Mouse (Mus musculus) heart, adult 2 months (tissue): Measurements from ENCODE around the gene Col15a1. TPM values are rescaled to one million over a fixed set of nuclear protein-coding genes. Genes with fewer than 3 reads are reported as not detected.

Source experiments
- DNase-seq, 2 experiments: peaks; one replicate each; pipeline ENCODE4 v3.0.0; 2021
- H3K27ac ChIP-seq: fragments of 200-600 bp; 2 replicates; pipeline ENCODE4 v1.8.1; 2022
- H3K27me3 ChIP-seq: fragments of 200-500 bp; 2 replicates; pipeline ENCODE4 v1.6.1; 2012; ENCODE audit warnings: mild to moderate bottlenecking, low read length, inconsistent platforms, mixed read lengths; ENCODE audit not compliant: control insufficient read depth, insufficient read depth
- H3K36me3 ChIP-seq: fragments of 200-500 bp; 2 replicates; pipeline ENCODE4 v1.6.1; 2012; ENCODE audit warnings: low read length, inconsistent platforms; ENCODE audit not compliant: control insufficient read depth, insufficient read depth
- H3K4me1 ChIP-seq: fragments of 200-500 bp; 2 replicates; pipeline ENCODE4 v1.6.1; 2011; ENCODE audit warnings: low read length; ENCODE audit not compliant: control insufficient read depth, insufficient read depth
- H3K4me3 ChIP-seq: fragments of 200-600 bp; 2 replicates; pipeline ENCODE4 v1.8.1; 2022
- H3K79me2 ChIP-seq: fragments of 200-500 bp; replicated peaks from 2 replicates; pipeline ENCODE4 v1.6.1; 2012; ENCODE audit warnings: mild to moderate bottlenecking, inconsistent platforms, low read length, moderate library complexity, mixed read lengths; ENCODE audit not compliant: control insufficient read depth, insufficient read depth
- H3K9ac ChIP-seq: fragments of 200-500 bp; 2 replicates; pipeline ENCODE4 v1.6.1; 2012; ENCODE audit warnings: low read depth, mild to moderate bottlenecking, control low read depth, inconsistent platforms, low read length, mixed read lengths
- CTCF ChIP-seq: fragments of 200-600 bp; IDR thresholded peaks from 2 replicates; pipeline ENCODE4 v1.8.1; 2022; ENCODE audit warnings: antibody characterized with exemption, mild to moderate bottlenecking, moderate library complexity
- EP300 ChIP-seq: fragments of 200-500 bp; IDR thresholded peaks from 2 replicates; pipeline ENCODE4 v1.6.1; 2011; ENCODE audit warnings: low read depth, low read length, control low read depth; ENCODE audit not compliant: insufficient read depth
- POLR2A ChIP-seq: fragments of 200-500 bp; IDR thresholded peaks from 2 replicates; pipeline ENCODE4 v1.6.1; 2011; ENCODE audit warnings: mild to moderate bottlenecking, low read depth, low read length, control low read depth; ENCODE audit not compliant: insufficient read depth
- WGBS: fragments of 180-500 bp; shearing (Covaris S2); methylation state at CpG from one replicate; pipeline ENCODE4 v1.1.7; 2018; 5-methylcytosine and 5-hydroxymethylcytosine counted together
- intact Hi-C: fragments of 180-260 bp; cut with DNase I; formaldehyde crosslinking; loops from one replicate; pipeline ENCODE4 v1.15.1; 2025
- polyA plus RNA-seq: library from polyadenylated mRNA; depleted of rRNA; stranded (reverse); fragments of >200 nt; gene quantifications from 2 replicates; pipeline ENCODE4 v1.2.3, GENCODE M21; 2012
- total RNA-seq, 2 experiments: library from RNA; stranded (reverse); gene quantifications; 2 replicates each; pipeline ENCODE4 v1.2.3; 2021

Gene Col15a1
- total and polyA plus RNA-seq, 3 experiments = 36.9 to 97.6 (median 86.4) TPM

- Histone ChIP-seq H3K79me2 (no peaks in the 10 kb centered on the region), H3K4me3 (no peak overlapping the region), H3K9ac (no peak overlapping the region), H3K4me1 (peaks cover 22% of the 10 kb centered on the region), H3K36me3 (peaks cover 2% of the 10 kb centered on the region; the same call in 1 of the 2 replicates), H3K27ac (no peak overlapping the region), H3K27me3 (no peaks in the 10 kb centered on the region)
- WGBS = 49% methylated on average over 6 of the region's 6 CpGs
- no peak for DNase-seq
- intact Hi-C loops = loop anchor here (5.0 kb wide), 1 partner anchor 62 kb away; no protein-coding TSS in a partner anchor
- no peak for TF ChIP-seq POLR2A
- no peak for TF ChIP-seq CTCF
- no peak for TF ChIP-seq EP300
Measured at GRCm38 (mm10) chr4:47239114-47239513, 31.2 kb downstream of the Col15a1 start.

DNA sequence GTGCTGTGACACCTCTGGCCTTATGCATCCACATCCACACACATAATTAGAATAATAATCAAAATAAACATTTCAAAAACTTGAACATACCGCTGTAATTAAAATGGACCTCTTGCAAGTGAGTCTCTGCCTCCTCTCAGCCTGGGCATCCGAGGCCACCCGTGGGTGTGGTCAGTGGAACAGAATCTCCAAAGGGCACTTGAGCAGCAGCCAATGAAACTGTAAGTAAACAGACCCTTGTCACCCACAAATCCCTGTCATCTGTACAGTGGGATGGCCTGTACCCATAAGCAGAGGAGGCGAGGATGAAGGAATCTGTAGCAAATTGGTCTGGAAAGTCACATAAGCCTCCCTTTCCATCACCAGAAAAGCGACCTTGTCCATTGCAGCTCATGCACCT, 32.9 kb downstream of the Col15a1 start:
- 72% methylated on average over 5 of the region's 5 CpGs for WGBS
- TF ChIP-seq EP300 (no peak), CTCF (no peak), POLR2A (no peak)
- intact Hi-C loops = no loop called here
- DNase-seq = no peak
- Histone ChIP-seq H3K4me1 (peaks cover 11% of the 10 kb centered on the region), H3K36me3 (no peaks in the 10 kb centered on the region), H3K4me3 (no peak overlapping the region), H3K9ac (no peak overlapping the region), H3K79me2 (no peaks in the 10 kb centered on the region), H3K27me3 (no peaks in the 10 kb centered on the region), H3K27ac (no peak overlapping the region)

- 55% methylated on average over 4 of the region's 4 CpGs for WGBS
- intact Hi-C loops = no loop called here
- H3K4me1 ChIP-seq = peaks cover 8% of the 10 kb centered on the region
Measured at GRCm38 (mm10) chr4:47242127-47242526, 34.2 kb downstream of the Col15a1 start.

GRCm38 (mm10) chr4:47244651-47245050, 36.7 kb downstream of the Col15a1 start:
- intact Hi-C loops = no loop called here
- TF ChIP-seq EP300 = no peak
- no peak for TF ChIP-seq POLR2A
- TF ChIP-seq CTCF = no peak
- H3K79me2 ChIP-seq = no peaks in the 10 kb centered on the region
- no peak for DNase-seq
- H3K4me3 ChIP-seq = no peak overlapping the region
- peaks cover 5% of the 10 kb centered on the region for H3K4me1 ChIP-seq
- no peak overlapping the region for H3K27ac ChIP-seq
- H3K36me3 ChIP-seq = no peaks in the 10 kb centered on the region
- no peak overlapping the region for H3K9ac ChIP-seq
- WGBS = 82% methylated on average over 6 of the region's 6 CpGs
- H3K27me3 ChIP-seq = no peaks in the 10 kb centered on the region

More at GRCm38 (mm10) chr4:47242127-47242526, 34.2 kb downstream of the Col15a1 start:
- Histone ChIP-seq H3K4me3 (no peak overlapping the region), H3K36me3 (no peaks in the 10 kb centered on the region), H3K27me3 (no peaks in the 10 kb centered on the region), H3K9ac (no peak overlapping the region), H3K79me2 (no peaks in the 10 kb centered on the region), H3K27ac (no peak overlapping the region)
- TF ChIP-seq POLR2A (no peak), CTCF (no peak), EP300 (no peak)
- no peak for DNase-seq

GRCm38 (mm10) chr4:47245621-47246020, 37.7 kb downstream of the Col15a1 start:
- peaks cover 6% of the 10 kb centered on the region for H3K4me1 ChIP-seq
- no peaks in the 10 kb centered on the region for H3K27me3 ChIP-seq
- H3K9ac ChIP-seq = no peak overlapping the region
- DNase-seq = no peak
- H3K27ac ChIP-seq = no peak overlapping the region
- WGBS = 91% methylated on average over 18 of the region's 18 CpGs
- no peak for TF ChIP-seq POLR2A
- no peak for TF ChIP-seq CTCF
- TF ChIP-seq EP300 = no peak
- H3K4me3 ChIP-seq = no peak overlapping the region
- H3K79me2 ChIP-seq = no peaks in the 10 kb centered on the region
- H3K36me3 ChIP-seq = no peaks in the 10 kb centered on the region
- intact Hi-C loops = no loop called here

GRCm38 (mm10) chr4:47246811-47247210, 38.9 kb downstream of the Col15a1 start:
- intact Hi-C loops = no loop called here
- peak; percentile 72 for TF ChIP-seq CTCF
- TF ChIP-seq EP300 = no peak
- TF ChIP-seq POLR2A = no peak
- peaks cover 14% of the 10 kb centered on the region for H3K4me1 ChIP-seq
- no peak for DNase-seq
- no peak overlapping the region for H3K4me3 ChIP-seq
- no peak overlapping the region for H3K27ac ChIP-seq
- H3K79me2 ChIP-seq = no peaks in the 10 kb centered on the region
- 65% methylated on average over 8 of the region's 8 CpGs for WGBS
- H3K27me3 ChIP-seq = no peaks in the 10 kb centered on the region
- no peak overlapping the region for H3K9ac ChIP-seq
- H3K36me3 ChIP-seq = no peaks in the 10 kb centered on the region

DNA sequence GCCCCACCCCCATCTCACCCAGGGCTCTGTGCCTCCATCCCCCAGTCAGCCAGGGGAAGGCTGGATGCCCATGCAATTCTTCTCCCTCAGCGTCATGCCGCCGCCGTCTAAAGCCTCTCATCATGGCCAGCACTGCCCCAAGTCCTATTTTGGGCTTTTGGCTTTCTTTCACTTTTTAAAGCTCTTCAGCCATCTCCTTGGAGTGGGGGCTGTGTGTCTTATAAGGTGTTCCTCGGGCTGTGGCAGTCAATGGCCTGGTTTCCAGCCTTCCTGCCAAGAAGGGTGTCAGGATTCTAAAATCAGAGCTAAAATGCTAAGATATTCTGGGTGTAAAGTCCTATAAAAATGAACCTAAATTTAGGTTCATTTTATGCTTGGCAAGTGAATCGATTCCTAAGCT, 39.6 kb downstream of the Col15a1 start:
- no peak overlapping the region for H3K4me3 ChIP-seq
- H3K9ac ChIP-seq = no peak overlapping the region
- H3K36me3 ChIP-seq = no peaks in the 10 kb centered on the region
- peaks cover 16% of the 10 kb centered on the region for H3K4me1 ChIP-seq
- intact Hi-C loops = no loop called here
- H3K27ac ChIP-seq = no peak overlapping the region
- WGBS = 52% methylated on average over 6 of the region's 6 CpGs
- no peaks in the 10 kb centered on the region for H3K27me3 ChIP-seq
- no peak for DNase-seq
- no peaks in the 10 kb centered on the region for H3K79me2 ChIP-seq
- TF ChIP-seq POLR2A (no peak), EP300 (no peak), CTCF (no peak)
